Mouse (Mus musculus) hindbrain, postnatal 0 days (tissue): ENCODE results near the gene Mgrn1. TPM values are rescaled to one million over a fixed set of nuclear protein-coding genes. Genes with fewer than 3 reads are reported as not detected.

ENCODE experiments used
- ATAC-seq: fragments of 200-750 bp; cut with Nextera tagmentation; 2 replicates; pipeline ENCODE4 v1.8.0; 2017; ENCODE audit warnings: mild to moderate bottlenecking, moderate TSS enrichment, moderate library complexity
- DNase-seq: peaks from one replicate; pipeline ENCODE4 v3.0.0-alpha.2; 2015; ENCODE audit warnings: low spot score
- H3K27ac ChIP-seq: fragments of 300-500 bp; sonication (generic); 2 replicates; pipeline ENCODE4 v1.5.1; 2014; ENCODE audit warnings: mild to moderate bottlenecking
- H3K27me3 ChIP-seq: fragments of 300-500 bp; sonication (generic); 2 replicates; pipeline ENCODE4 v1.6.1; 2014; ENCODE audit warnings: low read length, mixed read lengths; ENCODE audit not compliant: insufficient read depth
- H3K36me3 ChIP-seq: fragments of 300-500 bp; sonication (generic); 2 replicates; pipeline ENCODE4 v1.6.1; 2014; ENCODE audit warnings: low read length, mixed read lengths; ENCODE audit not compliant: insufficient read depth
- H3K4me1 ChIP-seq: fragments of 300-500 bp; sonication (generic); 2 replicates; pipeline ENCODE4 v1.6.1; 2014; ENCODE audit warnings: antibody characterized with exemption, low read length, mixed read lengths; ENCODE audit not compliant: insufficient read depth
- H3K4me2 ChIP-seq: fragments of 300-500 bp; sonication (generic); 2 replicates; pipeline ENCODE4 v1.6.1; 2014; ENCODE audit warnings: low read depth, mild to moderate bottlenecking, low read length, moderate library complexity, mixed read lengths
- H3K4me3 ChIP-seq: fragments of 300-500 bp; sonication (generic); 2 replicates; pipeline ENCODE4 v1.5.1; 2014; ENCODE audit warnings: low read length
- H3K9ac ChIP-seq: fragments of 300-500 bp; sonication (generic); replicated peaks from 2 replicates; pipeline ENCODE4 v1.6.1; 2014; ENCODE audit warnings: mild to moderate bottlenecking, low read length, moderate library complexity, mixed read lengths
- H3K9me3 ChIP-seq: fragments of 300-500 bp; sonication (generic); 2 replicates; pipeline ENCODE4 v1.6.1; 2016; ENCODE audit warnings: low read length, mixed read lengths
- CTCF ChIP-seq: IDR thresholded peaks from 2 replicates; pipeline ENCODE4 v1.5.1; 2016; ENCODE audit warnings: antibody characterized with exemption, control low read depth, low read depth
- WGBS: fragments of 180-500 bp; shearing (Covaris S2); extraction: QIAGEN DNeasy Blood & Tissue Kit; methylation state at CpG from one replicate; pipeline ENCODE4 v1.1.7; 2014; 5-methylcytosine and 5-hydroxymethylcytosine counted together
- polyA plus RNA-seq: library from polyadenylated mRNA; unstranded; fragments of >200 nt; fragmentation: Nextera tagmentation; extraction: Ambion mirVana; gene quantifications from 2 replicates; pipeline ENCODE4 v1.2.1, GENCODE M21; 2015
- total RNA-seq: library from RNA; depleted of rRNA; stranded (reverse); fragments of >200 nt; gene quantifications from 2 replicates; pipeline ENCODE4 v1.2.3, GENCODE M21; 2014

Mgrn1 gene
- total and polyA plus RNA-seq, 2 experiments from 2014 or later = 126 to 235 TPM

DNA sequence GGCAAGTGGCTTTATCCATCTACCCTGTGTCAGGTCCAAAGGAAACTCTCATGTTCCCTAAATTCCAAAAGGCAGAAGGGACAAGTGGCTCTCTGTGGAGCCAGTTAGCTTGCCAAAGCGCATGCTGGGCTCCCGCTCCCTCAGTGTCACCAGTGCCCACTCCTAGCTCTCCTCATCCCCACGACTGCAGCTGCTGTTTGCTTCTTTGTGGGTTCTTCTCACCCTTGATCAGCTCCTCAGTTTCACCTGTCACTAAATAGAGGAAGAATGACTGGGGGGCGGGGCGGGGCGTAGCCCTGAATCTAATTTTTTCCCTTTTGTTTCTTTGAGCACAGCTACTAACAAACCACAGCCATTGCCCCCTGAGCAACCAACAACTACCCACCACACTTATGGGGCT is 12.8 kb downstream of the Mgrn1 start:
- Histone ChIP-seq H3K4me3 (no peak overlapping the region), H3K4me1 (no peaks in the 10 kb centered on the region), H3K27me3 (no peaks in the 10 kb centered on the region), H3K9ac (no peak overlapping the region), H3K9me3 (no peaks in the 10 kb centered on the region), H3K36me3 (no peaks in the 10 kb centered on the region), H3K4me2 (no peak overlapping the region), H3K27ac (no peak overlapping the region)
- 74% methylated on average over 6 of the region's 6 CpGs for WGBS
- DNase-seq (no peak), ATAC-seq (no peak)
- no peak for TF ChIP-seq CTCF

GRCm38 (mm10) chr16:4899711-4900110 is 13.7 kb downstream of the Mgrn1 start:
- Histone ChIP-seq H3K4me2 (no peak overlapping the region), H3K27ac (no peak overlapping the region), H3K9me3 (no peaks in the 10 kb centered on the region), H3K4me1 (no peaks in the 10 kb centered on the region), H3K36me3 (no peaks in the 10 kb centered on the region), H3K4me3 (no peak overlapping the region), H3K9ac (no peak overlapping the region), H3K27me3 (no peaks in the 10 kb centered on the region)
- no peak for DNase-seq
- no peak for ATAC-seq
- WGBS = 82% methylated on average over 2 of the region's 2 CpGs
- no peak for TF ChIP-seq CTCF

DNA sequence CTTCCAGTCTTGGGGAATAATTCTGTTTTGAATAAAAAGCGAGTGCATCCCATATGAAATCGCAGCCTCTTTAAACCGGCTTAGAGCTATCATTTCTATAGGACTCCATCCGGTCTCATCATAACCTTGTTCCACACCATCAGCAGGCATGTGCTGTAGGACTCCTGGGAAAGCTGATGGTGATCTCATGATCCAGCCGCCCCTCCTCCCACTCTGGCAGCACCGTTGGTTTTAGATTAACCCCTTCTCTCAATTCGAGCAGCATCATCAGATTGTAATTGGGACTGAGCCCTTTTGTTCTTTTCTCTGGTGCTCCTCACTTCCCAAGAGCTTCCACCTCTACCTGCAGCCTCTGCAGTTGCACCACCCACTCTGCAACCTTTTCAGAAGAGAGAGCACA is 15.1 kb downstream of the Mgrn1 start:
- Histone ChIP-seq H3K4me3 (no peak overlapping the region), H3K9ac (no peak overlapping the region), H3K9me3 (no peaks in the 10 kb centered on the region), H3K27ac (no peak overlapping the region), H3K4me1 (no peaks in the 10 kb centered on the region), H3K36me3 (no peaks in the 10 kb centered on the region), H3K27me3 (no peaks in the 10 kb centered on the region), H3K4me2 (no peak overlapping the region)
- no peak for TF ChIP-seq CTCF
- no peak for DNase-seq
- WGBS = 52% methylated on average over 7 of the region's 7 CpGs
- no peak for ATAC-seq

DNA sequence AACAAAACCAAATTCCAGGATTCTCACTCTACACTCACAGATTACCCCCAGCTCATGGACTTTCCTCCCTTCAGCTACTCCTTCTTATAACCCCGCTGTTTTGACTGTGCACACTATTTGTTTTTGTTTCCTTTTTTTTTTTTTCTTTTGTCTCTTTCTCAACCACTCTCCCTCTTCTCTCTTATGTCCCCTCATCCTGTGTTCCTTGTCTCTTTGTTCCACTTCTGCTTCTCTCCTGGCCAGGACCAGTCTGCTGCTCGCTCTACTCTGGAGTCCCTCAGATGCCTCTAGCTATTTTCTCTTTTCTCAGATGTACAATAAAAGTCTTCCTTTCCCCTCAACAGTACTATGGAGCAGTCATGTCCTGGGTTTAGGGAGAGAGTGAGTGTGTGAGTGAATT is 16.3 kb downstream of the Mgrn1 start:
- WGBS = 75% methylated on average over 2 of the region's 2 CpGs
- ATAC-seq (no peak), DNase-seq (no peak)

DNA sequence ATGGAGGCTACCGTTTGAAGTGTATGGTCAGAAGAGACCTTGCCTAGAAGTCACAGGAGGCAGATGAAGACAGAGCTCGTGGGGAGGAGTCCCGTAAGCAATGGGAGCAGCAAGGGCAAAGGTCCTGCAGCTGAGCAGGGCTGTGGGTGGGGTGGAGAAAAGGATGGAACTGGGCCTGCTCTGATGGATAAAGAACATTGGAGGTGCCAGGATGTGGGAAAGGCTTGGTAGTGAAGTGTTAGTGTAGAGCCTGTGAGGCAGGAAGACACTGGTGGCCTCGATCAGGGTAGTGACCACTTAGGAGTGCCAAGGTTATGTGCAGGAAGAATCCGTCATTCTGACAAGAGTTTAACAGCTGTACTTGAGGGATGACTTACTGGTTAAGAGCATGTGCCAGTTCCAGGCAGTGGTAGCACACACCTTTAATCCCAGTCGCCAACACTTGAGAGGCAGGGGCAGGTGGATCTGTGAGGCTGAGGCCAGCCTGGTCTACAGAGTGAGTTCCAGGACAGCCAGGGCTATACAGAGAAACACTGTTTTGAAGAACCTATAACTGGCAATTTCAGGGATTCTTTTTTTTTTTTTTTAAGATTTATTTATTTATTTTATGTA is 17.5 kb downstream of the Mgrn1 start:
- Histone ChIP-seq H3K9me3 (no peaks in the 10 kb centered on the region), H3K27ac (no peak overlapping the region), H3K36me3 (no peaks in the 10 kb centered on the region), H3K4me2 (no peak overlapping the region), H3K27me3 (no peaks in the 10 kb centered on the region), H3K4me3 (no peak overlapping the region), H3K9ac (no peak overlapping the region), H3K4me1 (no peaks in the 10 kb centered on the region)
- ATAC-seq (no peak), DNase-seq (no peak)
- no peak for TF ChIP-seq CTCF
- 79% methylated on average over 6 of the region's 6 CpGs for WGBS

More for the DNA sequence above, 16.3 kb downstream of the Mgrn1 start:
- no peak for TF ChIP-seq CTCF
- Histone ChIP-seq H3K9me3 (no peaks in the 10 kb centered on the region), H3K4me2 (no peak overlapping the region), H3K36me3 (no peaks in the 10 kb centered on the region), H3K9ac (no peak overlapping the region), H3K27ac (no peak overlapping the region), H3K4me1 (no peaks in the 10 kb centered on the region), H3K4me3 (no peak overlapping the region), H3K27me3 (no peaks in the 10 kb centered on the region)

GRCm38 (mm10) chr16:4904878-4905277 is 18.8 kb downstream of the Mgrn1 start:
- Histone ChIP-seq H3K4me2 (no peak overlapping the region), H3K9ac (no peak overlapping the region), H3K9me3 (no peaks in the 10 kb centered on the region), H3K4me1 (no peaks in the 10 kb centered on the region), H3K27ac (no peak overlapping the region), H3K27me3 (no peaks in the 10 kb centered on the region), H3K4me3 (no peak overlapping the region), H3K36me3 (no peaks in the 10 kb centered on the region)
- TF ChIP-seq CTCF = no peak
- WGBS = 90% methylated on average over 3 of the region's 3 CpGs
- DNase-seq (no peak), ATAC-seq (no peak)

GRCm38 (mm10) chr16:4905591-4905990 is 19.5 kb downstream of the Mgrn1 start:
- no peak overlapping the region for H3K27ac ChIP-seq
- WGBS = 53% methylated on average over 1 of the region's 1 CpGs
- H3K4me2 ChIP-seq = no peak overlapping the region
- H3K36me3 ChIP-seq = no peaks in the 10 kb centered on the region
- no peak for TF ChIP-seq CTCF
- H3K9ac ChIP-seq = no peak overlapping the region
- DNase-seq (no peak), ATAC-seq (no peak)
- no peaks in the 10 kb centered on the region for H3K27me3 ChIP-seq
- no peaks in the 10 kb centered on the region for H3K4me1 ChIP-seq
- no peak overlapping the region for H3K4me3 ChIP-seq
- H3K9me3 ChIP-seq = no peaks in the 10 kb centered on the region
